Mouse (Mus musculus) stomach, postnatal 0 days (tissue): ENCODE measurements around the gene Tomm40l.
A peak's percentile ranks its signal among the peaks of the same experiment; 100 is the strongest.

Source experiments
- CTCF ChIP-seq: IDR thresholded peaks from 2 replicates; pipeline ENCODE4 v1.5.1; 2016; ENCODE audit warnings: antibody characterized with exemption, low read depth, mild to moderate bottlenecking, moderate library complexity
- EP300 ChIP-seq: optimal IDR thresholded peaks from 2 replicates; pipeline ENCODE3; 2016; ENCODE audit warnings: antibody characterized with exemption

DNA sequence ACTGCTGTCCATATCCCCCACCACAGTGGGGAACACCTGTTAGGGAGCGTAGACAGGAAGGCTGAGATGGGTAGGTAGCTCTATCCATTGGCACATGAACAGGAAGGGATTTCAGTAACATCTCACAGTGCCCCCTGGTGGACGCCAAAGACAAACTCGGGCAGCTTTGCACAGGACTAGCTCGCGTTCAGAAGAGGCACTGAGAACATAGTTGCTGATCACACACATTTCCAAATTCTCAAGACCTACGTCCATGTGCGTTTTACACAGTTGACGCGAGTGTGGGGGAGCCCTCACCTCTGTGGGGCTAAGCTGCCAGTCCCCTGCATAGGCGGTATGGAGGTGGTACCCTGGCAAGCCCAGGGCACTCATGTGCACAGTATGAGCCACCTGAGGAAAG lies 1.4 kb downstream of the Tomm40l start:
- TF ChIP-seq CTCF (peak; percentile 95), EP300 (no peak)
